Mouse (Mus musculus) CH12.LX (cell line): ENCODE measurements around the gene Fig4. TPM values are rescaled to one million over a fixed set of nuclear protein-coding genes. Genes with fewer than 3 reads are reported as not detected.

Experiments used
- DNase-seq: peaks from one replicate; pipeline ENCODE4 v3.0.0-alpha.2; 2013; ENCODE audit errors: extremely low read depth
- H3K27ac ChIP-seq: 2 replicates; pipeline ENCODE4 v1.5.1; 2012; ENCODE audit warnings: low read depth, mild to moderate bottlenecking, control low read depth, moderate library complexity; ENCODE audit not compliant: insufficient read depth
- H3K27me3 ChIP-seq: replicated peaks from 2 replicates; pipeline ENCODE3; 2012; ENCODE audit warnings: inconsistent platforms
- H3K36me3 ChIP-seq, 2 experiments: replicated peaks in 1 of 2; 2 replicates each; pipeline versions ENCODE3 to v1.6.1; 2012; ENCODE audit warnings: inconsistent platforms in 1 of 2, low read length in 1 of 2, mild to moderate bottlenecking in 1 of 2, mixed read lengths in 1 of 2, moderate library complexity in 1 of 2; ENCODE audit not compliant: control insufficient read depth in 1 of 2, insufficient read depth in 1 of 2
- H3K4me1 ChIP-seq, 2 experiments: 2 replicates each; pipeline ENCODE4 v1.6.1; 2012; ENCODE audit warnings: inconsistent platforms in 1 of 2, moderate library complexity in 1 of 2; ENCODE audit not compliant: insufficient read depth in 2 of 2, control insufficient read depth in 1 of 2
- H3K4me2 ChIP-seq: 2 replicates; pipeline ENCODE4 v1.6.1; 2012; ENCODE audit warnings: low read depth, mild to moderate bottlenecking, control low read depth; ENCODE audit not compliant: poor library complexity, insufficient read depth, severe bottlenecking
- H3K4me3 ChIP-seq, 3 experiments: fragments of 150-350 bp in 1 of 3; sonication (generic) in 1 of 3; replicated peaks in 1 of 3; 2 replicates each; pipeline versions ENCODE3 to v1.5.1; 2011 to 2012; ENCODE audit warnings: low read depth in 2 of 3, low read length in 2 of 3, mild to moderate bottlenecking in 2 of 3, moderate library complexity in 2 of 3, control low read depth in 1 of 3, improper control_type of control experiment in 1 of 3, inconsistent platforms in 1 of 3, mixed read lengths in 1 of 3; ENCODE audit not compliant: poor library complexity in 1 of 3
- H3K79me2 ChIP-seq: replicated peaks from 2 replicates; pipeline ENCODE4 v1.6.1; 2012; ENCODE audit warnings: mild to moderate bottlenecking, moderate library complexity; ENCODE audit not compliant: control insufficient read depth, poor library complexity, insufficient read depth, severe bottlenecking; ENCODE audit errors: extremely low read depth
- H3K9ac ChIP-seq: 2 replicates; pipeline ENCODE4 v1.6.1; 2012; ENCODE audit warnings: low read depth, mild to moderate bottlenecking, control low read depth, moderate library complexity; ENCODE audit not compliant: insufficient read depth
- H3K9me3 ChIP-seq: replicated peaks from 2 replicates; pipeline ENCODE3; 2012; ENCODE audit warnings: low read length, inconsistent platforms, mixed read lengths
- CHD1 ChIP-seq: IDR thresholded peaks from 2 replicates; pipeline ENCODE4 v1.6.1; 2012; ENCODE audit warnings: low read depth, low read length, improper control_type of control experiment, inconsistent platforms
- CHD2 ChIP-seq: IDR thresholded peaks from 2 replicates; pipeline ENCODE4 v1.6.1; 2011; ENCODE audit warnings: low read length, improper control_type of control experiment
- CTCF ChIP-seq, 2 experiments: IDR thresholded peaks in 1 of 2; conservative IDR thresholded peaks in 1 of 2; 2 replicates each; pipeline ENCODE4 v1.5.1; 2011 to 2012; ENCODE audit warnings: low read depth in 2 of 2, low read length in 2 of 2, improper control_type of control experiment in 1 of 2, inconsistent platforms in 1 of 2, mild to moderate bottlenecking in 1 of 2, moderate library complexity in 1 of 2
- EP300 ChIP-seq: IDR thresholded peaks from 2 replicates; pipeline ENCODE4 v1.6.1; 2011; ENCODE audit warnings: low read length, improper control_type of control experiment
- ETS1 ChIP-seq: conservative IDR thresholded peaks from 2 replicates; pipeline ENCODE4 v1.6.1; 2012; ENCODE audit warnings: low read depth, mild to moderate bottlenecking, inconsistent platforms, low read length, improper control_type of control experiment, moderate library complexity
- GABPA ChIP-seq: IDR thresholded peaks from 2 replicates; pipeline ENCODE4 v1.6.1; 2012; ENCODE audit warnings: low read depth, low read length, improper control_type of control experiment, inconsistent platforms; ENCODE audit not compliant: insufficient replicate concordance
- HCFC1 ChIP-seq: IDR thresholded peaks from 2 replicates; pipeline ENCODE4 v1.6.1; 2012; ENCODE audit warnings: low read depth, mild to moderate bottlenecking, inconsistent platforms, low read length, improper control_type of control experiment
- JUN ChIP-seq: IDR thresholded peaks from 2 replicates; pipeline ENCODE4 v1.6.1; 2011; ENCODE audit warnings: low read depth, mild to moderate bottlenecking, low read length, improper control_type of control experiment, moderate library complexity; ENCODE audit not compliant: insufficient read depth
- JUND ChIP-seq: conservative IDR thresholded peaks from 2 replicates; pipeline ENCODE4 v1.6.1; 2011; ENCODE audit warnings: low read depth, low read length, improper control_type of control experiment
- KAT2A ChIP-seq: IDR thresholded peaks from 2 replicates; pipeline ENCODE4 v1.6.1; 2012; ENCODE audit warnings: low read length, improper control_type of control experiment, inconsistent platforms; ENCODE audit not compliant: insufficient replicate concordance
- MAX ChIP-seq: IDR thresholded peaks from 2 replicates; pipeline ENCODE4 v1.6.1; 2011; ENCODE audit warnings: low read length, improper control_type of control experiment
- MAZ ChIP-seq: IDR thresholded peaks from 2 replicates; pipeline ENCODE4 v1.6.1; 2012; ENCODE audit warnings: low read depth, mild to moderate bottlenecking, inconsistent platforms, low read length, improper control_type of control experiment, moderate library complexity
- MEF2A ChIP-seq: IDR thresholded peaks from 2 replicates; pipeline ENCODE4 v1.6.1; 2014; ENCODE audit warnings: low read depth, mild to moderate bottlenecking, inconsistent platforms, low read length, improper control_type of control experiment, borderline replicate concordance
- MYC ChIP-seq: IDR thresholded peaks from 2 replicates; pipeline ENCODE4 v1.6.1; 2011; ENCODE audit warnings: low read depth, mild to moderate bottlenecking, improper control_type of control experiment, low read length
- NELFE ChIP-seq: IDR thresholded peaks from 2 replicates; pipeline ENCODE4 v1.6.1; 2011; ENCODE audit warnings: low read depth, low read length, improper control_type of control experiment
- NRF1 ChIP-seq: IDR thresholded peaks from 2 replicates; pipeline ENCODE4 v1.6.1; 2014; ENCODE audit warnings: low read depth, mild to moderate bottlenecking, inconsistent platforms, low read length, improper control_type of control experiment, moderate library complexity
- PAX5 ChIP-seq: IDR thresholded peaks from 2 replicates; pipeline ENCODE4 v1.6.1; 2012; ENCODE audit warnings: low read length, inconsistent platforms, mixed read lengths
- POLR2AphosphoS2 ChIP-seq: IDR thresholded peaks from 2 replicates; pipeline ENCODE4 v1.6.1; 2011; ENCODE audit warnings: low read depth, low read length, improper control_type of control experiment
- RCOR1 ChIP-seq: conservative IDR thresholded peaks from 2 replicates; pipeline ENCODE4 v1.6.1; 2012; ENCODE audit warnings: low read depth, mild to moderate bottlenecking, inconsistent platforms, low read length, improper control_type of control experiment
- SIN3A ChIP-seq: IDR thresholded peaks from 2 replicates; pipeline ENCODE4 v1.6.1; 2012; ENCODE audit warnings: low read length, improper control_type of control experiment, inconsistent platforms
- TCF12 ChIP-seq: IDR thresholded peaks from 2 replicates; pipeline ENCODE4 v1.6.1; 2014; ENCODE audit warnings: low read depth, mild to moderate bottlenecking, inconsistent platforms, low read length, improper control_type of control experiment
- UBTF ChIP-seq: IDR thresholded peaks from 2 replicates; pipeline ENCODE4 v1.6.1; 2012; ENCODE audit warnings: low read depth, mild to moderate bottlenecking, inconsistent platforms, low read length, improper control_type of control experiment, moderate library complexity
- USF2 ChIP-seq: conservative IDR thresholded peaks from 2 replicates; pipeline ENCODE4 v1.6.1; 2011; ENCODE audit warnings: low read depth, low read length, improper control_type of control experiment
- ZC3H11A ChIP-seq: IDR thresholded peaks from 2 replicates; pipeline ENCODE4 v1.6.1; 2012; ENCODE audit warnings: low read depth, mild to moderate bottlenecking, inconsistent platforms, low read length, improper control_type of control experiment
- ZKSCAN1 ChIP-seq: IDR thresholded peaks from 2 replicates; pipeline ENCODE4 v1.6.1; 2012; ENCODE audit warnings: low read depth, inconsistent platforms, low read length, improper control_type of control experiment, borderline replicate concordance
- ZMIZ1 ChIP-seq: IDR thresholded peaks from 2 replicates; pipeline ENCODE4 v1.6.1; 2012; ENCODE audit warnings: low read depth, mild to moderate bottlenecking, inconsistent platforms, low read length, improper control_type of control experiment
- ZNF384 ChIP-seq: IDR thresholded peaks from 2 replicates; pipeline ENCODE4 v1.6.1; 2012; ENCODE audit warnings: low read depth, low read length, improper control_type of control experiment, inconsistent platforms
- dilution Hi-C: fragments of 300-500 bp; cut with MboI; formaldehyde crosslinking; loops from 2 replicates; pipeline ENCODE4 v1.14.3; 2020; ENCODE audit warnings: low sequenced_read_pairs; ENCODE audit not compliant: extremely low pct_unique_long_range_greater_than_20kb, extremely low pct_ligation_motif_present
- in situ Hi-C: fragments of 300-500 bp; cut with MboI; formaldehyde crosslinking; loops from 3 replicates; pipeline ENCODE4 v1.14.3; 2019; ENCODE audit warnings: low sequenced_read_pairs, low pct_ligation_motif_present, low pct_unique_long_range_greater_than_20kb, mixed read lengths
- polyA plus RNA-seq: library from polyadenylated mRNA; unstranded; fragments of >175 nt; gene quantifications from 2 replicates; pipeline ENCODE4 v1.2.1, GENCODE M21; 2012; ENCODE audit warnings: low read depth; ENCODE audit not compliant: insufficient read length
- total RNA-seq, 2 experiments: library from RNA; depleted of rRNA; stranded (reverse); fragments of 300-350 nt in 1 of 2; fragments of >200 nt in 1 of 2; gene quantifications; 2 replicates each; pipeline ENCODE4 v1.2.3; 2012 to 2014

The Fig4 gene
- total and polyA plus RNA-seq, 3 experiments = 22.6 to 39.6 (median 35.4) TPM

DNA sequence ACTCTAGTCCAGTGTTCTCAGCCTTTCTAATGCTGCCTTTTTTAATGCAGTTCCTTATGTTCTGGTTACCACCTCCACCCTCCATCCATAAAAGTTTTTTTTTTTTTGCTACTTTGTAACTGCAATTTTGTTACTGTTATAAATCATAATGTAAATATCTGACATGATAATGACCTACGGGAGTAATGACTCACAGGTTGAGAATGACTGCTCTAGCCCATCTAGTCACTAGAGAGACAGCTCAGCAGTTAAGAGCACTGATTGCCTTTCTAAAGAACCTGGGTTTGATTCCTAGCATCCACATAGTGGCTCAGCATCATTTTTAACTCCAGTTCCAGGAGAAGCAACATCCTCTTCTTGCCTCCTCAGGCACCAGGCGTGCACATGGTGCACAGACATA, 21.0 kb downstream of the Fig4 start:
- Histone ChIP-seq H3K9ac (no peak overlapping the region), H3K9me3 (no peaks in the 10 kb centered on the region), H3K27me3 (no peaks in the 10 kb centered on the region), H3K79me2 (no peaks in the 10 kb centered on the region), H3K4me1 (no peaks in the 10 kb centered on the region), H3K4me3 (no peak overlapping the region), H3K36me3 (peaks cover 5 to 66% of the 10 kb centered on the region in 2 experiments), H3K4me2 (no peak overlapping the region), H3K27ac (no peak overlapping the region)
- no peak for TF ChIP-seq PAX5
- no peak for TF ChIP-seq MAZ
- no peak for TF ChIP-seq RCOR1
- TF ChIP-seq EP300 = no peak
- no peak for TF ChIP-seq NRF1
- no peak for TF ChIP-seq GABPA
- no peak for TF ChIP-seq MEF2A
- no peak for TF ChIP-seq CHD1
- no peak for TF ChIP-seq ZMIZ1
- no peak for TF ChIP-seq HCFC1
- TF ChIP-seq ZC3H11A = no peak
- TF ChIP-seq POLR2AphosphoS2 = no peak
- no peak for TF ChIP-seq CHD2
- no peak for TF ChIP-seq JUN
- no peak for TF ChIP-seq KAT2A
- no peak for TF ChIP-seq CTCF (conservative IDR thresholded peaks at IDR 0.05 in 1 of 2, IDR thresholded peaks at IDR 0.05 in 1 of 2; ENCODE audit: low read depth in 2 of 2, low read length in 2 of 2)
- no peak for TF ChIP-seq ZKSCAN1
- dilution Hi-C loops (no loop called here), in situ Hi-C loops (no loop called here)
- DNase-seq = no peak

DNA sequence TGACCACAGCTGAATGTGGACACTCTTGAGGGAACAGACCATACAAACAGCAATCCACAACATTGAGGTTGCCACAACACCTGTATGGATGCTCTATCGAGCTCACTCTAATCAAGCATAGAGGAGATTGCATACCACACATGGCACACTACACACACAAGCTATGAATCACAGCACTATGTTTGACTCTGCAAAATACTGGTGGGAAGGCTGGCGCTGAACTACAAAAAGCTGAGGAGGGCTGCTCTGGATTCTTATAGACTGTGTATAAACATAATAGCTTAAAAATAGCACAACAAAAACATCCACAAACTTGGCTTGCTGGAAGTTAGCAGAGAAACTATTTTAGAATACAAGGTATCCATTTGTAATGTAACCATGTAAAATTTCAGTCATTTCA, 22.3 kb downstream of the Fig4 start:
- Histone ChIP-seq H3K27ac (no peak overlapping the region), H3K9me3 (no peaks in the 10 kb centered on the region), H3K4me1 (no peaks in the 10 kb centered on the region), H3K79me2 (no peaks in the 10 kb centered on the region), H3K36me3 (peaks cover 11 to 70% of the 10 kb centered on the region in 2 experiments), H3K27me3 (no peaks in the 10 kb centered on the region), H3K9ac (no peak overlapping the region), H3K4me2 (no peak overlapping the region), H3K4me3 (no peak overlapping the region)
- DNase-seq = no peak
- dilution Hi-C loops = no loop called here
- in situ Hi-C loops = no loop called here
- TF ChIP-seq CHD1 (no peak), POLR2AphosphoS2 (no peak), JUN (no peak), KAT2A (no peak), TCF12 (no peak), ZKSCAN1 (no peak), UBTF (no peak), CTCF (conservative IDR thresholded peaks at IDR 0.05 in 1 of 2, IDR thresholded peaks at IDR 0.05 in 1 of 2; ENCODE audit: low read depth in 2 of 2, low read length in 2 of 2) (no peak), MYC (no peak), ETS1 (no peak), USF2 (no peak), MAX (no peak), SIN3A (no peak), JUND (no peak), ZNF384 (no peak), NELFE (no peak), MEF2A (no peak)
